Mouse (Mus musculus) embryonic fibroblast, embryonic 13.5 days (primary cell): ENCODE results near the gene Lhx8.

Experiments
- CTCF ChIP-seq: IDR thresholded peaks from 2 replicates; pipeline ENCODE4 v1.5.1; 2011; ENCODE audit warnings: mild to moderate bottlenecking, control low read depth, low read length, moderate library complexity, borderline replicate concordance; ENCODE audit not compliant: insufficient read depth
- POLR2A ChIP-seq: IDR thresholded peaks from 2 replicates; pipeline ENCODE4 v1.6.1; 2011; ENCODE audit warnings: low read depth, mild to moderate bottlenecking, control low read depth, low read length, moderate library complexity

GRCm38 (mm10) chr3:154317651-154318248, 12.7 kb downstream of the Lhx8 start:
- peak; percentile 38; the same call in 1 of the 2 replicates for TF ChIP-seq CTCF
- no peak for TF ChIP-seq POLR2A
